Mouse (Mus musculus) left cerebral cortex, postnatal 10 days (tissue): ENCODE results near the gene Slc22a14. TPM values are rescaled to one million over a fixed set of nuclear protein-coding genes. Genes with fewer than 3 reads are reported as not detected.

ENCODE experiments used
- DNase-seq, 2 experiments: peaks; one replicate each; pipeline ENCODE4 v3.0.0; 2021 to 2022; ENCODE audit warnings: low spot score in 2 of 2, mixed read lengths in 1 of 2; ENCODE audit errors: extremely low spot score in 1 of 2
- intact Hi-C: fragments of 180-260 bp; cut with DNase I; formaldehyde crosslinking; loops from one replicate; pipeline ENCODE4 v1.15.1; 2025
- total RNA-seq, 2 experiments: library from RNA; stranded (reverse); gene quantifications; 2 replicates each; pipeline ENCODE4 v1.2.3; 2021

Slc22a14 gene
- total RNA-seq, 2 experiments from 2014 or later = not detected

- peak in 1 of 2 experiments; percentile 65 for DNase-seq
- intact Hi-C loops = no loop called here
Measured at GRCm38 (mm10) chr9:119334324-119334723, 31.0 kb downstream of the Slc22a14 start.

- intact Hi-C loops = no loop called here
Measured at GRCm38 (mm10) chr9:119330186-119330963, 35.0 kb downstream of the Slc22a14 start.

GRCm38 (mm10) chr9:119328488-119328887, 36.9 kb downstream of the Slc22a14 start:
- intact Hi-C loops = no loop called here
- DNase-seq = no peak

More at GRCm38 (mm10) chr9:119330186-119330963, 35.0 kb downstream of the Slc22a14 start:
- DNase-seq = no peak

GRCm38 (mm10) chr9:119324130-119324529, 41.2 kb downstream of the Slc22a14 start:
- no peak for DNase-seq
- intact Hi-C loops = no loop called here

GRCm38 (mm10) chr9:119323260-119323645, 42.1 kb downstream of the Slc22a14 start:
- intact Hi-C loops = no loop called here
- no peak for DNase-seq

- intact Hi-C loops = no loop called here
- peak; percentile 98 to 99 for DNase-seq
Measured at GRCm38 (mm10) chr9:119322289-119323259, 42.8 kb downstream of the Slc22a14 start, which contains the start of gene Oxsr1. Gene Oxsr1 (minus strand): TSS chr9:119322427.

GRCm38 (mm10) chr9:119321392-119322229, 43.7 kb downstream of the Slc22a14 start:
- intact Hi-C loops = no loop called here
- DNase-seq = no peak

GRCm38 (mm10) chr9:119320946-119321345, 44.4 kb downstream of the Slc22a14 start:
- intact Hi-C loops = no loop called here
- no peak for DNase-seq

- intact Hi-C loops = no loop called here
Measured at GRCm38 (mm10) chr9:119320446-119320845, 44.9 kb downstream of the Slc22a14 start.

GRCm38 (mm10) chr9:119318891-119319290, 46.5 kb downstream of the Slc22a14 start:
- intact Hi-C loops = no loop called here
- no peak for DNase-seq

More at GRCm38 (mm10) chr9:119320446-119320845, 44.9 kb downstream of the Slc22a14 start:
- DNase-seq = no peak

GRCm38 (mm10) chr9:119313096-119313495, 52.3 kb downstream of the Slc22a14 start:
- intact Hi-C loops = no loop called here
- DNase-seq = no peak

GRCm38 (mm10) chr9:119309067-119309466, 56.3 kb downstream of the Slc22a14 start:
- intact Hi-C loops = no loop called here

GRCm38 (mm10) chr9:119305863-119306262, 59.5 kb downstream of the Slc22a14 start:
- DNase-seq = no peak
- intact Hi-C loops = no loop called here

More at GRCm38 (mm10) chr9:119309067-119309466, 56.3 kb downstream of the Slc22a14 start:
- DNase-seq = no peak

GRCm38 (mm10) chr9:119298563-119298962, 66.8 kb downstream of the Slc22a14 start:
- intact Hi-C loops = no loop called here
- DNase-seq = no peak

GRCm38 (mm10) chr9:119297696-119298095, 67.7 kb downstream of the Slc22a14 start:
- DNase-seq = no peak
- intact Hi-C loops = no loop called here

- intact Hi-C loops = no loop called here
- no peak for DNase-seq
Measured at GRCm38 (mm10) chr9:119290791-119291190, 74.6 kb downstream of the Slc22a14 start.

GRCm38 (mm10) chr9:119280894-119281682, 84.3 kb downstream of the Slc22a14 start:
- DNase-seq = no peak
- intact Hi-C loops = no loop called here

GRCm38 (mm10) chr9:119278031-119278430, 87.3 kb downstream of the Slc22a14 start:
- no peak for DNase-seq
- intact Hi-C loops = no loop called here
